Mouse (Mus musculus) gastrocnemius, adult 2 months (tissue): ENCODE measurements around the gene Wdr3. TPM values are rescaled to one million over a fixed set of nuclear protein-coding genes. Genes with fewer than 3 reads are reported as not detected.

ENCODE experiments used
- DNase-seq: peaks from one replicate; pipeline ENCODE4 v3.0.0; 2022
- H3K27ac ChIP-seq: fragments of 200-600 bp; 2 replicates; pipeline ENCODE4 v1.8.1; 2022; ENCODE audit warnings: mild to moderate bottlenecking
- H3K4me3 ChIP-seq: fragments of 200-600 bp; 2 replicates; pipeline ENCODE4 v1.8.1; 2022; ENCODE audit warnings: mild to moderate bottlenecking, moderate library complexity
- CTCF ChIP-seq: fragments of 200-600 bp; IDR thresholded peaks from 2 replicates; pipeline ENCODE4 v1.8.1; 2022; ENCODE audit warnings: antibody characterized with exemption, mild to moderate bottlenecking, moderate library complexity
- intact Hi-C: fragments of 180-260 bp; cut with DNase I; formaldehyde crosslinking; loops from one replicate; pipeline ENCODE4 v1.15.1; 2025
- total RNA-seq, 2 experiments: library from RNA; stranded (reverse); gene quantifications; 2 replicates each; pipeline ENCODE4 v1.2.3; 2021

Wdr3 gene
- total RNA-seq, 2 experiments from 2014 or later, result 9.2 to 9.4 TPM

DNA sequence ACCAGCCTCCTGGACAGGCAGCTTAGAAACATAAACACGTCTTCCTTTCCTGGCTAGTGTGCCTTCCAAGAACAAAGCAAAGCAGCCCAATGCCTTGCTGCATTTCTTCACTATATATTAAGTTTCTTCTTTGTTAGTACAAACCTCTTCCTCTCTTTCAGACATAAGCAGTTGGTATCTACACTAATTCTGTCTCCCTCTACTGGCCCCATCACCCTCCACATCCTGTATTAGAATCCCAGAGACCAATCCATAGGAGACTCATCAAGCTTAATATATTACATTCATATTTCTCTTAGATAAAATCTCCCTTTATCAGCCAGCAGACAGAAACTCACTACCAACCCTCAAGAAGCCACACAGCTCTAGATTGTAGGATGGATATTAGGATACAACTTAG is 39.8 kb downstream of the Wdr3 start:
- TF ChIP-seq CTCF, result no peak
- no peak for DNase-seq
- Histone ChIP-seq H3K27ac (no peak overlapping the region), H3K4me3 (no peak overlapping the region)
- intact Hi-C loops, result no loop called here

DNA sequence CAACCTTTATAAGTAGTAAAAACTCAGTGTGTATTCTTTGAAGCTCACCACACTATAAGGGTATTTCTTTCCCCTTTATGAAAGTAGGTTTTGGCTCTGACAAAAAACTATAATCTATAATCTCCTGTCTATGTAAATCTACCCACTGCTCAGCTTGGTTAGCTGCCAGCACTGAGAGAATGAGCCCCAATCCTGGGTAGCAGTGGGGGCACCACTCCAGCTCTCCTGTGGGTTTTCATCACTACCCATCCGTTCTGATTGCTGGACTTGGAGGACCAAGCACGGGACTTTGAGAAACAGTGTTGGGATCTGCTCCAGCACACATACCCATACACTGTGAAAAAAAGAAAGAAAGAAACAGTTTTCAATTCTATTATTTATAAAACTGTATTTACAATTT is 40.2 kb downstream of the Wdr3 start:
- Histone ChIP-seq H3K4me3 (no peak overlapping the region), H3K27ac (no peak overlapping the region)
- intact Hi-C loops, result no loop called here
- TF ChIP-seq CTCF, result no peak
- DNase-seq, result no peak

DNA sequence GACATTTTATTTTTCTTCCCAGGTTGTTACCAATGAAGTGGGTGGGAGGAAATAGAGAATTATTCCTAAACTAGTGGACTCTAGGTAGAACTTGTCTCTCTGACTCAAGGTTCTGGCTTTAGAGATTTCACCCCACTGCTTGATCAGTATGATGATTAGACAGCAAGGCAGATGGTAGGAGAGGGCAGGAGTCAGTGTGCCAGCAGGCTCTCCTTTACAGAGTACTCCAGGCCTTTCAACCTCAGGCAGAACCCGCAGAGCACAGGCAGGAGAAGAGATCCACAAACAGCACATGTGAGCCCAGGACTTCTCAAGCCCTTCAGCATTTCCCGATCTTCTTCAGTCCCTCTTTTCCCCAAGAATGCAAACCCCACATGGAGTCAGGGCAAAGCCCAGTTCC is 43.5 kb downstream of the Wdr3 start:
- Histone ChIP-seq H3K4me3 (no peak overlapping the region), H3K27ac (no peak overlapping the region)
- TF ChIP-seq CTCF, result no peak
- intact Hi-C loops, result no loop called here
- no peak for DNase-seq

DNA sequence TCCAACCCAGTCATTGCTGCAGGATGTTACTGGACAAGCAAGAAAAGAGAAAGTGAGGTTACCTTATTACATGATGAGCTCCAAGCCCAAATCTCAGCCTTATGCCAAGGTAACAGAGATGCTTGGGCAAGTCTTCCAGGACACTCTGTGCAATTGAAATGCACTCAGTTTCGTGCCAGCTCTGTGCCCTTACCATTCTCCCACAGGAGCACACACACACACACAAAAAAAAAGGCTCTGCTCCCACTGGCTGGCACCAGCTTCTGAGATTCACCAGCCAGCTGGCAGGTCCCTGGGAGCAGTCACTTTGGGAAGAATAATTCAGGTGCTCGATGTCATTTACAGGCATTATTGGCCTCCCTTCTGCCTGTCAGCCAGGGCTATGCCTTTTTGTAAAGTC is 55.5 kb downstream of the Wdr3 start:
- no peak for TF ChIP-seq CTCF
- Histone ChIP-seq H3K27ac (no peak overlapping the region), H3K4me3 (no peak overlapping the region)
- DNase-seq, result no peak
- intact Hi-C loops, result no loop called here

DNA sequence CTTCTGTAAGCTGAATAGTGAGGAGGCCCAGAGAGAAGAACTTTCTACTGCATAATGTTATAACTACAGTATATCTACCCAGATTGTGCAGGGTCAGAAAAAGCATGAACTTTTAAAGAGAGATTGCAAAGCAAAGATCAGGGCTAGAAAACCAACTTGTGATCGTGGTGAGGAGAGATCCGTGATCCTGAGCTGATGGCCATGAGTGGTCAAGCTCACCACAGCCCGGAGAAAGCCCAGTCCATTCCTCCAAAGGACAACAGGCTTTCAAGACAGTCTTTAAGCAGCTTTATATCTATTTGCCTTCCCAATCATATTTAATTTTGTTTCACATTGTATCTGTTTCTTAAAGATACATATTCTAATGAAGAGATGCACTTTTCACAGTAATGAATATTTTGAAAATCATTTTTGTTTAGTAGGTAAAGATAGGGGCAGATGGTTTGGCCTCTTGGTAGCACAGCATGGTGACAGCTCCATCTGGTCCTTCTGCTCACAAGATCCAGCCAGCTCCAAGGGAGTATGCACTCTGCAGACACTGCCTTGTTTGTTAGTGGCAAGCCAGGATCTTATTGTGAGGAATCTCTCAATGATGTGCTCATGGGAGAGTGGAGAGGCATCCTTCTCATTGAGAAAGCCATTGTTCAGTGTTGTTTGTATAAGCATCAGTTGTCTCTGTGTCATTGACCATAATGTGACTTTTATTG is 59.7 kb downstream of the Wdr3 start:
- Histone ChIP-seq H3K27ac (no peak overlapping the region), H3K4me3 (no peak overlapping the region)
- no peak for DNase-seq
- TF ChIP-seq CTCF, result no peak
- intact Hi-C loops, result no loop called here

Other genes starting within 250 kb of the Wdr3 start
- gene Gdap2, start within 50 bp of the Wdr3 start, total RNA-seq, result 1 to 10 TPM; 5.8 to 5.9 TPM